Mouse (Mus musculus) neural tube, embryonic 11.5 days (tissue): ENCODE results near the gene Grb7. TPM values are rescaled to one million over a fixed set of nuclear protein-coding genes. Genes with fewer than 3 reads are reported as not detected.

ENCODE experiments used
- ATAC-seq: fragments of 200-750 bp; cut with Nextera tagmentation; 2 replicates; pipeline ENCODE4 v1.8.0; 2017; ENCODE audit warnings: moderate number of reproducible peaks, mild to moderate bottlenecking, moderate TSS enrichment, moderate library complexity; ENCODE audit not compliant: insufficient read depth, low FRiP score, low TSS enrichment
- DNase-seq: peaks from one replicate; pipeline ENCODE4 v3.0.0-alpha.2; 2015; ENCODE audit warnings: low spot score
- H3K27ac ChIP-seq: fragments of 300-500 bp; sonication (generic); 2 replicates; pipeline ENCODE4 v1.5.1; 2014; ENCODE audit warnings: low read depth, mild to moderate bottlenecking, low read length
- H3K27me3 ChIP-seq: fragments of 300-500 bp; sonication (generic); 2 replicates; pipeline ENCODE4 v1.6.1; 2014; ENCODE audit warnings: mild to moderate bottlenecking, low read length, mixed read lengths; ENCODE audit not compliant: control insufficient read depth, insufficient read depth
- H3K36me3 ChIP-seq: fragments of 300-500 bp; sonication (generic); 2 replicates; pipeline ENCODE4 v1.6.1; 2014; ENCODE audit warnings: mild to moderate bottlenecking, low read length, moderate library complexity, mixed read lengths; ENCODE audit not compliant: control insufficient read depth, insufficient read depth
- H3K4me1 ChIP-seq: fragments of 300-500 bp; sonication (generic); 2 replicates; pipeline ENCODE4 v1.6.1; 2014; ENCODE audit warnings: low read length, mixed read lengths; ENCODE audit not compliant: control insufficient read depth, insufficient read depth
- H3K4me2 ChIP-seq: fragments of 300-500 bp; sonication (generic); 2 replicates; pipeline ENCODE4 v1.6.1; 2014; ENCODE audit warnings: low read depth, mild to moderate bottlenecking, moderate library complexity
- H3K4me3 ChIP-seq: fragments of 300-500 bp; sonication (generic); 2 replicates; pipeline ENCODE4 v1.5.1; 2014; ENCODE audit warnings: low read depth, low read length
- H3K9ac ChIP-seq: fragments of 300-500 bp; sonication (generic); 2 replicates; pipeline ENCODE4 v1.6.1; 2014; ENCODE audit warnings: mild to moderate bottlenecking, low read length
- H3K9me3 ChIP-seq: fragments of 300-500 bp; sonication (generic); 2 replicates; pipeline ENCODE4 v1.6.1; 2016; ENCODE audit warnings: low read length; ENCODE audit not compliant: control insufficient read depth
- WGBS: fragments of 180-500 bp; shearing (Covaris S2); extraction: QIAGEN DNeasy Blood & Tissue Kit; methylation state at CpG from one replicate; pipeline ENCODE4 v1.1.7; 2014; 5-methylcytosine and 5-hydroxymethylcytosine counted together
- polyA plus RNA-seq: library from polyadenylated mRNA; unstranded; fragments of >200 nt; fragmentation: Nextera tagmentation; extraction: Ambion mirVana; gene quantifications from 2 replicates; pipeline ENCODE4 v1.2.1, GENCODE M21; 2014

Grb7 gene
- polyA plus RNA-seq, 1 experiment from 2014 or later, result 1.9 TPM

DNA sequence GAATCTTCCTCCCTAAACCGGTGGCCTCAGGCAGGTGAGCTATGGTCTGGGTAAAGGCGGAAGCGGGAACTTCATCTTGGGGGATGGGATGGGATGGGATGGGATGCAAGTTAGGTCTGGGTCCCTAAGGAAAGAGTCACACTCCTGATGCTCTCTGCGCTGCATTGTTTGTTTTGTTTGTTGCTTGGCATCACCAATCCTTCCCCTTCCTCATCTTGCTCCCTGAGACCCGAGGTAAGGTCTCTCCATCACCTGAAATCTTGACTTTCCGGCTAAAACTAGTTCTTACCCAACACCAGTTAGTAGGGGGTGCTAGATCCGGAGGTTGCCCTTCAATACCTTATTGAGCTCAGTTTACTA, 1.3 kb downstream of the Grb7 start:
- Histone ChIP-seq H3K9ac (no peak overlapping the region), H3K27ac (no peak overlapping the region), H3K27me3 (peaks cover 4% of the 10 kb centered on the region), H3K4me1 (0 out of 2 replicates have a peak, but pooled peaks cover 2% of the 10 kb centered on the region), H3K4me2 (no peak overlapping the region), H3K36me3 (no peaks in the 10 kb centered on the region), H3K4me3 (no peak overlapping the region), H3K9me3 (no peaks in the 10 kb centered on the region)
- DNase-seq (no peak), ATAC-seq (no peak)
- 13% methylated on average over 7 of the region's 7 CpGs for WGBS

DNA sequence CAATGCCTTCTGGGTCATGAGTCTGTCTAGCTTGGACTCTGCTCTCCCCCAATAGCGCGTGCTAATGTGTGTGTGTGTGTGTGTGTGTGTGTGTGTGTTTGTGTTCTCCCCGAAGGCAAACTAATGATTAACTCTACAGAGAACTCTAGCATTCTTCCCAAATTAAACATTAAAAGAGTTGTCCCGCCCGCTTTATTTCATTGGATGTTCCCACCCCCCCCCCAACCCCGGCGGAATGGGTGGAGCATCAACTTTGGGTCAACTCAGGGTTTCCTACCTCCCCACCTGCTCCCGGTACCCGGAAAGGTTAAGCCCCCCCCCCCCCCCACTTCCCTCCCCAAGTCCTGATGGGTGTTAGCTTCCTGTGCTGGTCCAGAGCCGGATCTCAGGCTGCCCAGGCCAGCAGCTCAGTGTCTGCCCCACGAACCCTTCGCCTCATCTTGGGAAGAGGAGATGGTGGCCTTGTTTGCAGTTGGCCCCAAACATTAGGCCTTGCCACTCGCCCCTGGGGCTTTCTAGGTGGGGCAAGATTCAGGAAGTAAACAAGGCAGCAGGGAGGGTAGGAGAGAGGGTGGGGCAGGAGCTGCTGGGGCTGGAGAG, 2.1 kb downstream of the Grb7 start:
- WGBS, result 34% methylated on average over 11 of the region's 13 CpGs
- 0 out of 2 replicates have a peak, but pooled peaks cover 2% of the 10 kb centered on the region for H3K4me1 ChIP-seq
- no peak for DNase-seq
- H3K9me3 ChIP-seq, result no peaks in the 10 kb centered on the region
- no peak overlapping the region for H3K27ac ChIP-seq
- H3K36me3 ChIP-seq, result no peaks in the 10 kb centered on the region
- no peak for ATAC-seq
- no peak overlapping the region for H3K4me3 ChIP-seq
- H3K27me3 ChIP-seq, result peaks cover 4% of the 10 kb centered on the region
- no peak overlapping the region for H3K9ac ChIP-seq
- H3K4me2 ChIP-seq, result no peak overlapping the region

- 0 out of 2 replicates have a peak, but pooled peaks cover 2% of the 10 kb centered on the region for H3K4me1 ChIP-seq
- WGBS, result 76% methylated on average over 3 of the region's 3 CpGs
- peaks cover 4% of the 10 kb centered on the region for H3K27me3 ChIP-seq
- H3K9ac ChIP-seq, result no peak overlapping the region
- H3K4me2 ChIP-seq, result no peak overlapping the region
- no peak for DNase-seq
- no peaks in the 10 kb centered on the region for H3K9me3 ChIP-seq
- H3K4me3 ChIP-seq, result no peak overlapping the region
- H3K27ac ChIP-seq, result no peak overlapping the region
- no peak for ATAC-seq
- H3K36me3 ChIP-seq, result no peaks in the 10 kb centered on the region
These were observed 3.2 kb downstream of the Grb7 start for GRCm38 (mm10) chr11:98449419-98449818.

- ATAC-seq (no peak), DNase-seq (no peak)
- 86% methylated on average over 20 of the region's 20 CpGs for WGBS
These were observed 4.0 kb downstream of the Grb7 start for GRCm38 (mm10) chr11:98449921-98450771.

GRCm38 (mm10) chr11:98455484-98455883, 9.3 kb downstream of the Grb7 start:
- no peaks in the 10 kb centered on the region for H3K4me1 ChIP-seq
- no peak overlapping the region for H3K4me2 ChIP-seq
- peaks cover 19% of the 10 kb centered on the region for H3K27me3 ChIP-seq
- no peak overlapping the region for H3K9ac ChIP-seq
- H3K36me3 ChIP-seq, result no peaks in the 10 kb centered on the region
- no peaks in the 10 kb centered on the region for H3K9me3 ChIP-seq
- WGBS, result 82% methylated on average over 4 of the region's 4 CpGs
- no peak for ATAC-seq
- no peak overlapping the region for H3K27ac ChIP-seq
- no peak overlapping the region for H3K4me3 ChIP-seq
- DNase-seq, result no peak

More at GRCm38 (mm10) chr11:98449921-98450771, 4.0 kb downstream of the Grb7 start:
- H3K4me2 ChIP-seq, result no peak overlapping the region
- H3K4me3 ChIP-seq, result no peak overlapping the region
- H3K27me3 ChIP-seq, result peaks cover 4% of the 10 kb centered on the region
- no peaks in the 10 kb centered on the region for H3K9me3 ChIP-seq
- no peaks in the 10 kb centered on the region for H3K36me3 ChIP-seq
- H3K9ac ChIP-seq, result no peak overlapping the region
- no peak overlapping the region for H3K27ac ChIP-seq
- H3K4me1 ChIP-seq, result 0 out of 2 replicates have a peak, but pooled peaks cover 2% of the 10 kb centered on the region

DNA sequence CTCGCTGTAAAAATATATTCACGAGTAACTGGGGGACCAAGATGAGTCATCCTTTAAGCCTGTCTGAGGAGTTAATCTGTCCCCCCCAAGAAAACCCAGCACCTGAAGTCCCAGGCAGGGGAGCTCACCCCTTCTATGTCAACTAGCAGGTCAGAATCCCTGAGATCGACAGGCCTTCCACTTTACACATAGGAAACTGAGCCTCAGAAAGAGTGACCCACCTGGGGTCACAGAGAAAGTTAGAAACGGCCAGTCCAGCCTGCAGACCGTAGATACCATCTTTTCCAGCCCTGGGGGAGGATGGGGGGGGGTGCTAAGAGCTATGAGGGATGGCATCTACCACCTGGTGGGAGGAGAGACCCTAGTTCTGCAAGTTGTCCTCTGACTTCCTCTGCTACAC, 10.4 kb downstream of the Grb7 start:
- Histone ChIP-seq H3K9ac (no peak overlapping the region), H3K27ac (no peak overlapping the region), H3K36me3 (no peaks in the 10 kb centered on the region), H3K4me2 (no peak overlapping the region), H3K9me3 (no peaks in the 10 kb centered on the region), H3K27me3 (peaks cover 19% of the 10 kb centered on the region), H3K4me1 (no peaks in the 10 kb centered on the region), H3K4me3 (no peak overlapping the region)
- DNase-seq (no peak), ATAC-seq (no peak)
- WGBS, result 82% methylated on average over 5 of the region's 5 CpGs

DNA sequence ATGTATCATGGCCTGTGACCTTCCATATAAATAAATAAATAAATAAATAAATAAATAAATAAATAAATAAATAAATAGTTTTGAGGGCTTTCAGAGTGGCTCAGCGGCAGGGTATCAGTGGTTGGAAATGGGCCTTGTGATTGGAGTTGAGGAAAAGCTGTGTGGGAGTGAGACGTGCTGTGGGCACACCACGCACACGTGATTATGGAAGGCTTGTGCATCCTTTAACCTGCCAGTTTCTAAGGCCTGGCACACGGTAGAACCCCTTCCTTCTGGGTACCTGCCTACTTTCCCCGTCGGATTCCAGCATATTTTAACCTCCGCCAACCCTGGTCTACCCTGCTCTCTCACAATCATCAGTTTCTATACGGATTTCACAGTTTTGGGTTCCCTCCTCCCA, 10.8 kb downstream of the Grb7 start:
- Histone ChIP-seq H3K9me3 (no peaks in the 10 kb centered on the region), H3K4me3 (peak overlapping the region; percentile 52), H3K27ac (no peak overlapping the region), H3K27me3 (peaks cover 19% of the 10 kb centered on the region), H3K9ac (peak overlapping the region; percentile 31), H3K36me3 (no peaks in the 10 kb centered on the region), H3K4me1 (no peaks in the 10 kb centered on the region), H3K4me2 (peak overlapping the region; percentile 78)
- no peak for DNase-seq
- WGBS, result 30% methylated on average over 9 of the region's 9 CpGs
- ATAC-seq, result 0 out of 2 replicates have a peak, but pooled peaks have one; percentile 6

DNA sequence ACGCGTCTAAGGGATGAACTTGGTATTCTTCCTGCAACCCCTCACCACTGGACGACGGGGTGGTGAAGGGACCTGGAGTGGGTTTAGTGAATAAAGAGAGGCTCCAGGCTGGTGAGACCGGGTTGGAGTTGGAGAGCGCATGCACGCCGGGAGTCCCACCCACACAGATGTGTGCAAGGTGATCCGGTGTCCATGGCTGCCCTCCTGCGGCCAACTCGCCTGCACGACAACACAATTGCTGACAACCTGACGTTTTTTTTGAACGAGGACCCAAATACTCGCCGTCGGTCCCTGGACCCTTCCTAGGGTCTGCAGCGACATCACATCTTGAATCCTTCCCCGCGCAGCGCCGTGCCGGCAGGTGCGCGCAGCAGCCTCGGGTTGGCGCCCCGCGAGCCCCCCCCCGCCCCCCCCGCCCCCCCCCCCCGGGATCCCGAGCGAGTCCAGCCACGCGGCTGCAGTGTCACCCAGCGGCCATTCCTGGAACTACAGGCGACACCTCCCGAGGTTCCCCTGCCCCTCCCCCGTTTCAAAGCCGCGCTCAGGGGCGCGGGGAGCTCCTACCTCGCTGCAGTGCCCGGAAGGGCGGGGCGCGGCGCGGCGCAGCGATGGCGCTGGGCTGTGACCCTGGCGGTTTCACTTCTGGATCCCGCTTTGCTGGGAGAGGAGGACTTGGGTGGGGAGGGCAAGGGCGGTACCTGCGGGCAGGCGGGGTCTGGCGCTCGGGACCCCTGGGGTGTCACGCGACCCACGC, 11.3 kb downstream of the Grb7 start:
- H3K4me1 ChIP-seq, result no peaks in the 10 kb centered on the region
- H3K4me3 ChIP-seq, result peak overlapping the region; percentile 52
- peak; percentile 89 for DNase-seq
- H3K27ac ChIP-seq, result no peak overlapping the region
- no peaks in the 10 kb centered on the region for H3K36me3 ChIP-seq
- peak; percentile 81 for ATAC-seq
- peak overlapping the region; percentile 54 for H3K9ac ChIP-seq
- H3K4me2 ChIP-seq, result peak overlapping the region; percentile 78
- H3K27me3 ChIP-seq, result peaks cover 19% of the 10 kb centered on the region
- under 1% methylated on average over 44 of the region's 64 CpGs for WGBS
- H3K9me3 ChIP-seq, result no peaks in the 10 kb centered on the region
